Mouse (Mus musculus): ENCODE data around the gene Srms.

Srms gene

DNA sequence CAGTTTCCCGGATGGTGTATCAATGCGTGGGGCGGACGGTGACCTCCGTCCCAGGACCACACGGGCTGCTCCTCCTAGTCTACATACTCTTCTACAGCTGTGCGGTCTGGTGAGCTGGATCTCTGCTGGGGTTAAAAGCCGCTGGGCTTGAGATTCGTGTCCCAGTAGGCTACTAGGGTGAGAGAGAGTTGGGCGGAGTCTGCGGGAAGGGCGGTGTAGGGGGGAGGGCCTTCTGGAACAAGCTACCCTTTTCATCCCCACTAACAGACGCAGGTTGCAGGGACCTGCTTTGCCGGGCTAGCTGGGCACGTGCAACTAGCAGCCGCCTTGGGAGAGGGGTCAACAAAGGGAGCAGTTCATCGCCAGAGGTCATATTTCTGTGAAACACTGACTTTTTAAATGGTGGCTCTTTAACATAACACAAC is at the start of gene Srms:
Gene Srms (minus strand): TSS at position 165 of the 425 bp plus-strand sequence.
- in situ Hi-C loops (cut with MboI; ENCODE audit: low sequenced_read_pairs), result no loop called here

DNA sequence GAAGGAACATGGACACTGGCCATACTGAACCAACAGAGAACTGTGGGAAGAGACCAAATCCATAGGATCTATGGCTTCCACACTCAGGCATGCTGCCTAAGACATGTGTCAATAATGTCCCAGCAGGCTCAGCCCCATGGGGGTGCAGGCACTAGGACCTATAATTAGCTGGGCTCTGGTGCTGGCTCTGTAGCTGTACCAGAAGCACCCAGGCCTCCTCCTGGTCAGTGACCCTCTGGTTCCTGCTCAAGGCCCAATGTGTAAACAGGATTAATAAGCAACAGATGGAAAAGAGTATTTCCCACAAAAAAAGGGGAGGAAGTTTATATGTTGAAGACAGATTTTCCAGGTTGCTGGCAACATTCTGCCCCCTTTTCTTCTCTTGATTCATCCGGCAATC is 40.3 kb upstream of the Srms start:
- in situ Hi-C loops (cut with MboI; ENCODE audit: low sequenced_read_pairs), result no loop called here

DNA sequence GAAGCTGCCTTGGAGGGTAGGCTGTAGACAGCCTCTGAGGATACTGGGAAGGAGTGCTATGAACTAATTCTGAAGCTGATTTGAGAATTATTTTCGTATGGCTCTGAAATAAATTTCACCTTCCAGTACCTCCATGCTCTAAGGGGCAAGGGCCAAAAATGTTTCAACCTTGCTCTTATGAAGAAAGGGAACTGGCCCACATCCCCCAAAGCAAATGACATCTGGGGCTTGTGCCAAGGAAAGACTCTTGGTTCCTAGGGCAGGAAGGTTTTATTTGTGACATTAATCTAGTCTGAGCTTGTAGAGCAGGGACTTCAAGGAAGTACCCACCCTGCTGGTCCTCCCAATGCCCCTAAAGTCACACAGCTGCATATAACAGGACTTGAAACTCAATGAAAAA is 38.9 kb upstream of the Srms start:
- in situ Hi-C loops (cut with MboI; ENCODE audit: low sequenced_read_pairs), result no loop called here

DNA sequence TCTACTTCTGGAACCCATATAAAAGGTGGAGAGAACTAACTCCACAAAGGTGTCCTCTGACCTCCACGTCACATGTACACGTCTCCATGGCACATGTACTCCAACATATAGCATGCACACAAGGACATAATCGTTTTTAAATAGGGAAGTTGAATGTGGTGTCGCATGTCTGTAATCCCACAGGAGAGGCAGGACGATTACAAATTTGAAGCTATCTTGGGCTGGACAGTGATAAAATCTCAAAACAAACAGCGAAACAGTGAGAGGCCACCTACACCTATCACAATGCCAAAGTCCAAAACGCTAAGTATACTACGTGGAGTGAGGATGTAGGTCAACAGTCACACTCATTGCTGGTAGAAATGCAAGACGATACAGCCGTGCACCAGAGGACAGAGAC is 36.2 kb upstream of the Srms start:
- in situ Hi-C loops (cut with MboI; ENCODE audit: low sequenced_read_pairs), result no loop called here

DNA sequence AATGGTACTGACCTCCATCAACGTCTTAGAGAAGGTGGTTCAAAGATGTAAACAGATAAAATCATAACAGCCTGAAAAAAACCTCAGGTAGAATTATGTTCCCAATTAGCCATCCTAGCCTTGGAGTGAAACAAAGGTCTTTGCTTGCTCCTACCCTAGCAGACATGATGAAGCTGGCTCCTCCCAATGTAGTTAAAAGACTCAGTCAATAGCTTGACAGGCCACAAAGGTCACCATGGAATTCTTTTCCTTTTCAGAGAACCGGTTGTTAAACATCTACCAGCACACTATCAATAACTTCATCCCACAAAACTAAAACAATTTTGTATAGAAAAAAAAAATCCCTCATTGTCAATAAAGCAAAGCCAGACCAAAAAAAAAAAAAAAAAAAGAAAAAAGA is 32.0 kb upstream of the Srms start:
- in situ Hi-C loops (cut with MboI; ENCODE audit: low sequenced_read_pairs), result no loop called here

DNA sequence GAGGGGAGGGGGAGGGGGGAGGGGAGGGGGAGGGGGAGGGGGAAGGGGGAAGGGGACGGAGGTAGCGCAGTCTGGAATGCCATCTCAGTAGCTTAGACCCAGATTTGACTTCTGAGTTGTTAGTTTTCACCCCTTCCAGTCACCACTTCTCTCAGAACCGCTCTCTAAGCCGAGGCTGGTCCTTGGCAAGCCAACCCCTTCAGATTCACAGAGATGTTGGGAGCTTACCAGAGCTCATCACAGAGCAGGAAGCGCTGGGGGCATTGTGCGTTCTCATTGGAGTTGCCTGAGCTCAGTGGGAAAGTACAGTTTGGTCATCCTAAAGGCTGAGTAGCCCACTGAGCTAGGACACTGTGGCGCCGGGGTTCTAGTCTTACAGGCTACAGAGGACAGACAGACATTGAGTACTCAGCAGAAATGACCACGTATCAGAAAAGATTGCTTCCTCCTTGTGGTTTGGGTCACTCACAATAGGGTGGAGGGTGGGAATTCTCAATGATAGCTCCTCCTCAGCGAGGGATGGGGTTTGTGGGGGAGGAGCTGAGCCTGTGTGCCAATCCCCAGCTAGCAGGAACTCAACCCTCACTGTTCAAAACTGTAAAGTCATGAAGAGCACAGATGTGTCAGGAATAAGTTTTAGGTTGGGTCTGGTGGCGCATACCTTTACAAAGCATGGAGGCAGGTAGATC is 30.9 kb upstream of the Srms start:
- in situ Hi-C loops (cut with MboI; ENCODE audit: low sequenced_read_pairs), result no loop called here

DNA sequence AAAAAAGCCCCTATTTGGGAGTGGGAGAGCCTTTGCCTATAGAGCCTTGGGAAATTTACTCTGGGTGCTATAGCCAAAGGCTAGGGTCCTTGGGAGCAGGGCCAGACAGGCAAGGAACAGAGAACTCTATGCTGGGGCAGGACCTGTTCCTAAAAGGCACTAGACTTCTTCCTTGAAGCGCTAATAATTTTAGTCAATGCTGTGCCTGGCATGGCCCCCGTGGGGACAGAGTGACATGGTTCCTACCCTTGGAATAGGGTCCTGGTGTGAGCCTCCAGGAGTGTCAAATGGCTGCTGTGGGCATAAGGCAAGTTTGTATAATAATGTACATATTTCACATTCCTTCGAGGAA is 29.3 kb upstream of the Srms start:
- in situ Hi-C loops (cut with MboI; ENCODE audit: low sequenced_read_pairs), result no loop called here

DNA sequence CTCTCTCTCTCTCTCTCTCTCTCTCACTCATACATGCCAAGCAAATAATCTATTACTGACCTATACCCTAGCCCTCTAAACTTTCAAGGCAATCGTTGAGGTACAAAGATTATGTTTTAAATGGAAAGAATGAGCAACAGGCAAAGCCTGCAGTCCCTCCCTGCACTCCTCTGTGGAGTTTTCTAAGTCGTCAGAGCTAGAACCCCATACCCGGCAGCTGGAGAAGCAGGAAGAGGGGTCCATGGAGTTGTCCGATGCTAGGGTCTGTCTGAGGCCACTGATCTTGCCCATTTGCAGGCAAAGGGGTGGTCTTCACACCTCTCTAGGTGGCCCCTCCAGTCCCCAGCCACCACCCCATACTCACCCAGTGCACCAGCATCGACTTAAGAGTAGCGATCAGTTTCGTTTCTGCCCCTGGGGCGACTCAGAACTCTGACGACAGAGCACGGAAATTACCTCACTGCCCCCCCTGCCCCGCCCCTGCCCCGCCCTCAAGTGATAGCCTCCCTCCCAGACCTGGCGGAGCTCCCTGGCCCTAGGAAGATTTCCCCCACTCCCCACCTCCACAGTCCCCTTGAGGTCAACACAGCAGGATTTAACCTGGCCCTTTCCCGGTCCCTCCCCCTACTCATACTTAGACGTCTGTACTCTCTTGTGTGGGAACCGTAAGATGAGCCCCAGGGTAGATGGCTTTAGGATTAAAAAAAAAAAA is 28.8 kb upstream of the Srms start, which contains the start of gene Helz2:
Gene Helz2 (minus strand): TSS at position 426 of the 712 bp plus-strand sequence.
- in situ Hi-C loops (cut with MboI; ENCODE audit: low sequenced_read_pairs), result no loop called here

DNA sequence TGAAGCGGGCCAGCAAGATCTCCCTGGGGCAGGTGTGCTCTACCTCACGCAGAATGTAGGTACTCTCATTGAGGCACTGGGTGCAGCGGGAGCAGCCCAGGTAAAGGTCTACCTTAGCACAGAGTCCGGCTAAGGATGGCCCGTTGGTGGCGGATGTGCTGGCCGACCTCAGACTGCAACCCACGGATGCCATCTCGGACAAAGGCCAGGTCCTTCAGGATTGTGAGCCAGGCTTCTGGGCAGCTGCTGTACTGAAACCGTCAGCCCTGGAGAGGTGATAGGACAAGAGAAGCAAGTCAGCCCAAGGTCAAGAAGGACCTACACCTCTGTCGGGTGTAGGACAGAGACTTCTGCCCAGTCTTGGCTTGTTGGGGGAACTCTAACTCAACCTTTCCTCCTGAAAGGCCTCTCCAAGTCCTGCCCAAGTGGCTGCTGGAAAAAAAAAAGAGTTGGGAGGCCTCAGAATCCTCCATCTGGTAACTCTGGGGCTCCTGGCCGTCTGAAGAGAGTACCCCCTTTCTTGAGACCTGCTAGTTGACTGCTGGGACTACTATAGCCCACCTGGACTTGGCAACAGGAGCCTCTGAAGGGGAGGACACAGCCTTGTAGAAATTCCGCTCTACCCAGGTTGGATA is 27.9 kb upstream of the Srms start:
- in situ Hi-C loops (cut with MboI; ENCODE audit: low sequenced_read_pairs), result no loop called here

DNA sequence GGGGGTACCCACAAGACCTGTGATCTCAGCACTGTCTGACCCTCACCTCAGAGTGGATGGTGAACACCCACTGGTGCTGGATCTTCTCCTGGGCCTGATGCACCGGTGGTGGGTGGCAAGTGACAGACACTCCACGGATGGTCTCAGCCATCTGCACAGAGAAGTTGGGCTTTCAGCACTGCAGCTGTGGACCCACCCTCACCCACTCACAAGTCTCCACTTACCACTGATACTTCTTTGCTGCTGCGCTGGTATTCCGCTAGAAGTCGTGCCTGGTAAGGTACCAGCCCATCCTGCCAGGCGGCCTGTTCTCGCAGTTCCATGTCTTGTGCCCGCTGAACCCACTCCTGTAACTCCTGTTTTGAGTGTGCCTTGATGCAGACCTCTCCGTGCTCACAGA is 26.3 kb upstream of the Srms start:
- in situ Hi-C loops (cut with MboI; ENCODE audit: low sequenced_read_pairs), result no loop called here

DNA sequence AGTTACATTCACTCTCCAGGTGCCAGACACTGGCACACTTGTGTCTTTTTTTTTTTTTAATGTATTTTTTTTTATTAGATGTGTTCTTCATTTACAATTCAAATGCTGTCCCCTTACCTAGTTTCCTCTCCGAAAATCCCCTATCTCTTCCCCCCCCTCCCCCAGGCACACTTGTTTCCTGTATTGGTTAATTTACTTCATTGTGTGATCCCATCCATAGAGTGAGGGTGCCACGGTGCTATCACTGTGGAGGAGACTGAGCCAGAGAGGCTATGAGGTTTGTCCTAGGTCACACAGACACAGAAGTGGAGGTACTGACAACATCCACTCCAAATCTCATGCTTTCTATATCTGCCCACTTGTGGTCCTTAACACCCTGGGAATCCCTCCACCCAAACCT is 25.9 kb upstream of the Srms start:
- in situ Hi-C loops (cut with MboI; ENCODE audit: low sequenced_read_pairs), result no loop called here

DNA sequence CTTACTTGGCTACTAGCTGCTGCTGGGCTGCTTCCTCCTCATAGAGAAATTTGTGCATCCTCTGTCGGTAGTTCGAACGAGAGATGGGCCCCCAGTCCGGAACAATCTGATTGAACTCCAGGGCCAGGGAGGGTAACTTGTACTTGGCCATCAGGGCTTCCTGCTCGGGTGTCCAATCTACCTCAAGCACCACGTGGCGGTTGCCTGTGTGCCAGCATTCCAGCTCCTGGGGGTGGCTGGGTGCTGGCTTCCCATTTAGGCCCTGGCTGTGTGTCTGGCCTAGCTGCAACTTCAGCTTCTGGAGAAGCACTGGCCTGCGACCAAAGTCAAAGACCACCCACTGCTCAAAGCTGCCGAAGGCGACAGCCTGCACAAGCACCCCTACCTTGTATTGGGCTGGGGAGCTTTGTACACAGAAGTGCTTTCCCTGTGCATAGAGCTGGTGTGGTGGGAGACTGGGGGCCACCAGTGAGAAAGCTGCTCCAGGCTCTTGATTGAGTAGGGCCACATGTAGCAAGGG is 25.2 kb upstream of the Srms start:
- in situ Hi-C loops (cut with MboI; ENCODE audit: low sequenced_read_pairs), result no loop called here

DNA sequence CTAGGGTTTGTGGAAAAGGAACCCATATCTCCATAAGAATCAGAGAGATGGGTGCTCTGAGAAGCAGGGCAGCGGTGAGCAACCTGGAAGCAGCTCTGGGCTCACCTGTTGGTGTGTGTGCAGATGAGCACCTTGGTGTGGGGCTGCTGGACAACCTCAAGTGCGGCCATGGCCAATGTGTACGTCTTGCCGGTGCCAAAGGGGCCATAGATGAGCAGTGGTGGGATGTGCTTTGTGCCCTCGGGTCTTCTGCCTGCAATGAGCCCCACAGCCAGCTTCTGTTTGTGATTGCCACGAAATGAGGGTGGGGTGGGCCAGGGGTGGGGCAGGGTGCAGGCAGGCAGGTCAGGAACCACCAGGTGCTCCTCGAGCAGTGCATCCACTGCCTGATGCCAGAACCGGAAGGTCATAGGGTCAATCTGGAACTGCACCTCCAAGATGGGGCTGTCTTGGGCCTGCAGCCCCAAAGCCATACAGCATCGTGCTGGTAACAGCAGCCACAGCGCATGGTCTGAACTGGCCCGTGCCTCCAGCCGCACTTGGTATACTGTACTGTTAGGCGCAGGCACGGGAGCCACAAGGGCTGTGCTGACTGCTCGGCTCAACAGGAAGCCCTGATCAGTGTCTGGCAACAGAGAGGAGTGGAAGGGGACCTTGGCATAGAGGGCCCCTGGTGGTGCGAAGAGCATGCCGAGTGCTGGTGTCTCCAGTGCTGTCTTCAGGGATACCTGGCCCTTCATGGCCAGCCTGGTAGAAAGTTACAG is 24.4 kb upstream of the Srms start:
- in situ Hi-C loops (cut with MboI; ENCODE audit: low sequenced_read_pairs), result no loop called here

DNA sequence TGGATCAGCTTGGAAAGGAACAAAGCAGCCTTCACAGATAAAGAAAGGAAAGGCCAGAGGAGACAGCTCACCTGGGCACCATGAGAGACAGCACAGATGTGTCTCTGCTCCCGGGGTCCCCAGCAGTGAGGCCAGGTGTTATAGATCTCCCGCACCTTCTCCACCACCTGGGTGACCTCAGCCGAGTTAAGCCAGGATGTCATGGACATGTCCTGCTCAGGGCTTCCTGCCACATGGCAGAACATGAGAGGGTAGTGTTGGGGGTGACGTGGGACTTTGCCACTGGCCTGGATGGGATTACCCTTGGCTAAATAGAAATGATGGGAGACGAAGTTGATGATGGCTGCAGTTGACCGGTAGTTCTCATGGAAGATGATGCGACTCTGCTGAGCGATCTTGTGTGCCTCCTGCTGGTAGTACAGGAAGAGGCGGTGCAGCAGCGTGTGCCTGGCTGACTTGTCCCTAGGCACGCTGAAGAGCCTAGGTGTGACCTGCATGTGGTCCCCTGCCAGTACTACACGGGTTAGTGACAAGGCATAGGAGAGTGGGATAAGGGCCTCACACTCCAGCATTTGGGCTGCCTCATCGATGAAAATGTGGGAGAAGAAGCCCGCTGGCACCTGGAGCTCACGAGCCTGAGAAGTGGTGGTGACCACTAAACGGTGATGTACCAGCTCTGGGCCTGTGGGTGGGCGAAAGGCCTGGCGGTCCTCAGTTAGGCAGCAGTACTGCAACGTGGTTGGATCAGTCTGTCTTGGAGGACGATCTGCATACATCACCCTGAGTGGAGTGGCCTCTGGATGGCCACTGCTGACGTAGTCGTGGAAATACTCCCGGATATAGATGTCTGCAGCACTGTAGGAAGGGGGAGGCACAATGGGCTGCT is 22.9 kb upstream of the Srms start:
- in situ Hi-C loops (cut with MboI; ENCODE audit: low sequenced_read_pairs), result no loop called here

DNA sequence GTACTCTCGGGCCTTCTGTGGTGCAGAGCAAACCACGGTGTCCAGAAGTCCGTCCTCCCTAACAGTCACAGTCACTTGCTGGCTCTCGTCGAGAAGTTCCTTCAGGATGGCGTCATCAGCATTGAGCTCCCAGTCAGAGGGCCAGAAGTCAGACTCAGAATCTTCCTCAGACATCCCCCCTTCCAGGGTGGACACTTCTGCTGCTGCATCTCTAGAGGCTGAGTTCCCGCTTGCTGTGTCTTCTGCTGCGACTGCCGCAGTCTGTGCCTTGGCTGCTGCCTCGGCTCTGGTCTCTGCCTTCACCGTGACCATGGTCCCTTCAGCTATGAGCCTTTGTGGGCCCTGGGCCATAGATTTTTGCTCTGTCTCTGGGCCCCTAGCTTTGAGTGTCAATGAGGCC is 21.7 kb upstream of the Srms start:
- in situ Hi-C loops (cut with MboI; ENCODE audit: low sequenced_read_pairs), result no loop called here

DNA sequence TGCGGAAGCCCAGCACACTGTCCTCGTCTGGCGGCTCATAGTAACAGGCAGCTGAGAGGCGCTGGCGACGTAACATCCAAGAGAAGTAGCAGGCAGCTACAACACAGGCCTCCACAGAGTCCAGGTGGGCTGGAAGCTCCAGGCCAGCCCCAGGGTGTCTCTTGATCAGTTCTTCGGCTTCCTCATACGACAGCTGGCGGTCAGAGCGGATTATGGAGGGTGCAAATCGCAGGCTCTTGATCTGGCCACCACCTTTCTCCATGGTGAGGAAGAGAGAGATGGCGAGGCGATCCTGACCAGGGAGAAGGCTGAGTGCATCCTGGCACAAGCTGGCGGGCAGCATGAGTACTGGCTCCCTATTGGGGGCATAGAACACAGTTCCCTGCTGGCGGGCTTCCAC is 20.5 kb upstream of the Srms start:
- in situ Hi-C loops (cut with MboI; ENCODE audit: low sequenced_read_pairs), result no loop called here

DNA sequence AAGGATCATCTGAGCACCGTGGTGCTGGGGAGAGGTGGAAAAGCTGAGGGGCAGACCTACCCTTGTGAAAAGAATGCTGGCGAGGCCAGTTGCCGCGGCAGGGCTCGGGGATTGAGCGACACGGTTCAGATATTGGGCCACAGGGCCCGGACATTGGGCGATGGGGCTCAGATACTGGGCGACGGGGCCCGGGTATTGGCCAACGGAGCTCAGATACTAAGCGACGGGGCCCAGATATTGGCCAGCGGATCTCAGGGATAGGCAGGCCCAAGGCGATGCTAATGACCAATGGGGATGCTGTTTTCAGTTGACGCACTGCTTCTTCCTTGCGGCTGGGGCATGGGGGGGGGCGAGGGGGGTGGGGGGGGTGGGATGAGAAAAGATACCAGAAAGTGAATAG is 18.2 kb upstream of the Srms start:
- in situ Hi-C loops (cut with MboI; ENCODE audit: low sequenced_read_pairs), result no loop called here

DNA sequence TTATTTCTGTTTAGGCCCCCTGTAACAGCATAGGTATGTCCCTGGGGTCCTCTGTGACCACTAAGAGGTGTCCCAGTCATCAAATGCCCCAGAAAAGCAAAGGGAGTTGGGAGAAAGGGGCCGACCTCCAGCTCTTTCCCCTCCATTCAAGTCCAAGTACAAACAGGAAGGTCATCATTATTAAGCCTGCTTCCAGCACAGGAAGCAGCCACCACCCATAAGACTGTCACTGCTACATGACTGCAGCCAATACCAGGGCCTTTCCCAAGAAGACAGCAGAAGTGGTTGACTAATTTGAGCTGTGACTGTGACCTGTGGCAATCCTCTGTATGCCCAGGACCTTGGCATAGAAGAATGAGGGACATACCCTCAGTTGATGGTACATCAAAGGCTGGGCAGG is 15.3 kb upstream of the Srms start:
- in situ Hi-C loops (cut with MboI; ENCODE audit: low sequenced_read_pairs), result no loop called here

DNA sequence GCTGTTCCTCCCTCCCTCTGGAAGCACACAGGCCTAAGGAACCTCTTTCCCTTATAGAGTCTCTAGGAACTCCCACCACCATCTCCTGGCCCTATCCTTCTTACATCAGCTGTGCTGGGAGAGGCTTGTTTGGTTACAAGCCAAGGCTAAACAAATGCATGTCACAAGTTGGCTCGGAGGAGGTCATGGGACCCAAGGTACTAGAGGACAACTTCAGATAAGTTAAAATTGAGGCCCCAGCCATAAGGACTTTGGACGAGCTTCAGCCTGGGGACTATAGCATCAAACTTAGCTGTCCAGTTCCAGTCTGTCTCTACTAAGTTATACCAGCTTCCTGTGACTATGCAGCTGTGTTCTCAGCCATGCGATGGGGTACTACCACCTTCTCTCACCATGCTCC is 14.1 kb upstream of the Srms start:
- in situ Hi-C loops (cut with MboI; ENCODE audit: low sequenced_read_pairs), result no loop called here

DNA sequence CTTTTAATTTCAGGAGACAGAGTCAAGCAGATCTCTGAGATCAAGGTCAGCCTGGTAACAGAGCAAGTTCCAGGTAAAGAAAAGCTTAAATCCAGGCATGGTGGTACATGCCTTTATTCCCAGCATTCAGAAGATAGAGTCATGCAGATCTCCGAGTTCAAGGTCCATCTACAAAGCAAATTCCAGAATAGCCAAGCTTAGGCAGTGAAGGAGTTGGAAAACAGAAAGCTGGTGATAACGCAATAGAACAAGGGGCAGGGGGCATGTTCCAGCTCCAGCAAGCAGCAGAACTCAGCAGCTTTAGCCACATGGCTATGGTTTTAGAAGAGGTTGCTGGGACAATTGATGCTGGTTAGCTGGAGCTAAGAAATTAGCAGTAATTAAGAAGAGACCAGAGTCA is 12.0 kb upstream of the Srms start:
- in situ Hi-C loops (cut with MboI; ENCODE audit: low sequenced_read_pairs), result no loop called here

Measured in CH12F3 (cell line).